Mouse (Mus musculus) forebrain, embryonic 12.5 days (tissue): Measurements from ENCODE around the gene Lrrc74a. TPM values are rescaled to one million over a fixed set of nuclear protein-coding genes. Genes with fewer than 3 reads are reported as not detected.

ENCODE experiments used
- ATAC-seq: fragments of 200-750 bp; cut with Nextera tagmentation; 2 replicates; pipeline ENCODE4 v1.8.0; 2017; ENCODE audit warnings: moderate TSS enrichment; ENCODE audit not compliant: low FRiP score
- H3K27ac ChIP-seq: fragments of 300-500 bp; sonication (generic); 2 replicates; pipeline ENCODE4 v1.5.1; 2016; ENCODE audit warnings: mild to moderate bottlenecking
- H3K27me3 ChIP-seq: fragments of 300-500 bp; sonication (generic); 2 replicates; pipeline ENCODE4 v1.6.1; 2016; ENCODE audit warnings: mild to moderate bottlenecking
- H3K36me3 ChIP-seq: fragments of 300-500 bp; sonication (generic); replicated peaks from 2 replicates; pipeline ENCODE4 v1.6.1; 2016; ENCODE audit warnings: mild to moderate bottlenecking
- H3K4me1 ChIP-seq: fragments of 300-500 bp; sonication (generic); 2 replicates; pipeline ENCODE4 v1.6.1; 2016
- H3K4me2 ChIP-seq: fragments of 300-500 bp; sonication (generic); 2 replicates; pipeline ENCODE4 v1.6.1; 2016; ENCODE audit warnings: mild to moderate bottlenecking, moderate library complexity
- H3K4me3 ChIP-seq: fragments of 300-500 bp; sonication (generic); replicated peaks from 2 replicates; pipeline ENCODE4 v1.5.1; 2016; ENCODE audit warnings: mild to moderate bottlenecking
- H3K9ac ChIP-seq: fragments of 300-500 bp; sonication (generic); 2 replicates; pipeline ENCODE4 v1.6.1; 2016; ENCODE audit warnings: mild to moderate bottlenecking
- H3K9me3 ChIP-seq: fragments of 300-500 bp; sonication (generic); 2 replicates; pipeline ENCODE4 v1.6.1; 2016
- WGBS: fragments of 180-500 bp; shearing (Covaris S2); methylation state at CpG from one replicate; pipeline ENCODE4 v1.1.7; 2016; 5-methylcytosine and 5-hydroxymethylcytosine counted together
- polyA plus RNA-seq: library from polyadenylated mRNA; unstranded; fragments of >200 nt; fragmentation: Nextera tagmentation; extraction: Ambion mirVana; gene quantifications from 2 replicates; pipeline ENCODE4 v1.2.1, GENCODE M21; 2016

Gene Lrrc74a
- polyA plus RNA-seq: not detected in 2 replicates

- Histone ChIP-seq H3K4me1 (no peaks in the 10 kb centered on the region), H3K27me3 (no peaks in the 10 kb centered on the region), H3K9ac (no peak within 1 kb of the TSS), H3K36me3 (no peaks in the 10 kb centered on the region), H3K9me3 (no peaks in the 10 kb centered on the region), H3K4me2 (no peak within 1 kb of the TSS), H3K27ac (no peak within 1 kb of the TSS), H3K4me3 (no peak within 1 kb of the TSS)
- 83% methylated on average over 8 of the region's 8 CpGs for WGBS
- ATAC-seq: no peak
These were observed at the start of gene Lrrc74a for GRCm38 (mm10) chr12:86734319-86734810. Lrrc74a (plus strand) TSS chr12:86734369.

GRCm38 (mm10) chr12:86685275-86685674, 48.9 kb upstream of the Lrrc74a start:
- 81% methylated on average over 9 of the region's 9 CpGs for WGBS
- H3K36me3 ChIP-seq: peaks cover 58% of the 10 kb centered on the region

GRCm38 (mm10) chr12:86686551-86687330, 47.4 kb upstream of the Lrrc74a start:
- no peak overlapping the region for H3K4me2 ChIP-seq
- no peak overlapping the region for H3K4me3 ChIP-seq
- peaks cover 72% of the 10 kb centered on the region for H3K36me3 ChIP-seq
- ATAC-seq: no peak
- H3K9ac ChIP-seq: no peak overlapping the region
- no peak overlapping the region for H3K27ac ChIP-seq
- peaks cover 26% of the 10 kb centered on the region for H3K4me1 ChIP-seq
- 58% methylated on average over 13 of the region's 13 CpGs for WGBS
- H3K9me3 ChIP-seq: no peaks in the 10 kb centered on the region
- no peaks in the 10 kb centered on the region for H3K27me3 ChIP-seq

More at GRCm38 (mm10) chr12:86685275-86685674, 48.9 kb upstream of the Lrrc74a start:
- no peak overlapping the region for H3K4me2 ChIP-seq
- ATAC-seq: no peak
- peaks cover 34% of the 10 kb centered on the region for H3K4me1 ChIP-seq
- H3K4me3 ChIP-seq: no peak overlapping the region
- no peaks in the 10 kb centered on the region for H3K9me3 ChIP-seq
- no peaks in the 10 kb centered on the region for H3K27me3 ChIP-seq
- H3K27ac ChIP-seq: no peak overlapping the region
- no peak overlapping the region for H3K9ac ChIP-seq

- Histone ChIP-seq H3K27me3 (no peaks in the 10 kb centered on the region), H3K4me2 (no peak overlapping the region), H3K27ac (no peak overlapping the region), H3K4me1 (peaks cover 18% of the 10 kb centered on the region), H3K4me3 (no peak overlapping the region), H3K36me3 (peaks cover 80% of the 10 kb centered on the region), H3K9me3 (no peaks in the 10 kb centered on the region), H3K9ac (no peak overlapping the region)
- ATAC-seq: no peak
- WGBS: 74% methylated on average over 4 of the region's 4 CpGs
These were observed 46.7 kb upstream of the Lrrc74a start for GRCm38 (mm10) chr12:86687445-86687955.

GRCm38 (mm10) chr12:86687971-86688573, 46.1 kb upstream of the Lrrc74a start:
- WGBS: 81% methylated on average over 4 of the region's 4 CpGs
- no peak for ATAC-seq
- Histone ChIP-seq H3K4me3 (no peak overlapping the region), H3K27me3 (no peaks in the 10 kb centered on the region), H3K36me3 (peaks cover 80% of the 10 kb centered on the region), H3K4me2 (no peak overlapping the region), H3K9ac (no peak overlapping the region), H3K9me3 (no peaks in the 10 kb centered on the region), H3K27ac (no peak overlapping the region), H3K4me1 (peaks cover 12% of the 10 kb centered on the region)

GRCm38 (mm10) chr12:86688917-86689316, 45.3 kb upstream of the Lrrc74a start:
- Histone ChIP-seq H3K4me3 (no peak overlapping the region), H3K9ac (no peak overlapping the region), H3K27ac (no peak overlapping the region), H3K9me3 (no peaks in the 10 kb centered on the region), H3K4me2 (no peak overlapping the region), H3K4me1 (peaks cover 5% of the 10 kb centered on the region; the same call in 1 of the 2 replicates), H3K27me3 (no peaks in the 10 kb centered on the region), H3K36me3 (peaks cover 77% of the 10 kb centered on the region)
- WGBS: 95% methylated on average over 27 of the region's 27 CpGs
- no peak for ATAC-seq

- Histone ChIP-seq H3K36me3 (peaks cover 85% of the 10 kb centered on the region), H3K4me2 (no peak overlapping the region), H3K27me3 (no peaks in the 10 kb centered on the region), H3K4me3 (no peak overlapping the region), H3K4me1 (peaks cover 5% of the 10 kb centered on the region; the same call in 1 of the 2 replicates), H3K27ac (no peak overlapping the region), H3K9ac (no peak overlapping the region), H3K9me3 (no peaks in the 10 kb centered on the region)
- no peak for ATAC-seq
- WGBS: 86% methylated on average over 12 of the region's 12 CpGs
These were observed 43.3 kb upstream of the Lrrc74a start for GRCm38 (mm10) chr12:86690700-86691485.

GRCm38 (mm10) chr12:86692471-86693356, 41.5 kb upstream of the Lrrc74a start:
- 62% methylated on average over 5 of the region's 5 CpGs for WGBS
- Histone ChIP-seq H3K9ac (no peak overlapping the region), H3K4me1 (peaks cover 5% of the 10 kb centered on the region; the same call in 1 of the 2 replicates), H3K4me2 (no peak overlapping the region), H3K27me3 (no peaks in the 10 kb centered on the region), H3K36me3 (peaks cover 76% of the 10 kb centered on the region), H3K4me3 (no peak overlapping the region), H3K9me3 (0 out of 2 replicates have a peak, but pooled peaks cover 1% of the 10 kb centered on the region), H3K27ac (no peak overlapping the region)
- no peak for ATAC-seq

- Histone ChIP-seq H3K27ac (no peak overlapping the region), H3K27me3 (no peaks in the 10 kb centered on the region), H3K4me1 (peaks cover 5% of the 10 kb centered on the region; the same call in 1 of the 2 replicates), H3K4me3 (no peak overlapping the region), H3K9me3 (0 out of 2 replicates have a peak, but pooled peaks cover 2% of the 10 kb centered on the region), H3K36me3 (peaks cover 69% of the 10 kb centered on the region), H3K4me2 (no peak overlapping the region), H3K9ac (no peak overlapping the region)
- ATAC-seq: no peak
These were observed 40.8 kb upstream of the Lrrc74a start for GRCm38 (mm10) chr12:86693389-86693788.

GRCm38 (mm10) chr12:86694441-86694840, 39.7 kb upstream of the Lrrc74a start:
- WGBS: 86% methylated on average over 1 of the region's 1 CpGs
- no peak for ATAC-seq
- H3K36me3 ChIP-seq: peaks cover 59% of the 10 kb centered on the region
- no peak overlapping the region for H3K9ac ChIP-seq
- no peaks in the 10 kb centered on the region for H3K27me3 ChIP-seq
- no peak overlapping the region for H3K4me3 ChIP-seq
- 0 out of 2 replicates have a peak, but pooled peaks cover 2% of the 10 kb centered on the region for H3K9me3 ChIP-seq
- H3K4me2 ChIP-seq: no peak overlapping the region
- H3K27ac ChIP-seq: no peak overlapping the region
- H3K4me1 ChIP-seq: peaks cover 14% of the 10 kb centered on the region

- Histone ChIP-seq H3K27me3 (no peaks in the 10 kb centered on the region), H3K4me3 (no peak overlapping the region), H3K27ac (no peak overlapping the region), H3K4me1 (peaks cover 32% of the 10 kb centered on the region), H3K9me3 (0 out of 2 replicates have a peak, but pooled peaks cover 2% of the 10 kb centered on the region), H3K36me3 (peaks cover 29% of the 10 kb centered on the region), H3K9ac (no peak overlapping the region), H3K4me2 (no peak overlapping the region)
- ATAC-seq: no peak
- 81% methylated on average over 2 of the region's 2 CpGs for WGBS
These were observed 36.2 kb upstream of the Lrrc74a start for GRCm38 (mm10) chr12:86697996-86698395.
